Mouse (Mus musculus): Measurements from ENCODE around the gene Cdkal1.

The Cdkal1 gene

GRCm38 (mm10) chr13:29808383-29808782 lies 47.1 kb downstream of the Cdkal1 start:
- no peak for DNase-seq

- no peak for DNase-seq
Observed at GRCm38 (mm10) chr13:29807930-29808329, 47.5 kb downstream of the Cdkal1 start.

- DNase-seq, result no peak
Observed at GRCm38 (mm10) chr13:29806871-29807270, 48.6 kb downstream of the Cdkal1 start.

- DNase-seq, result no peak
Observed at GRCm38 (mm10) chr13:29805296-29805695, 50.2 kb downstream of the Cdkal1 start.

- DNase-seq, result no peak
Observed at GRCm38 (mm10) chr13:29804034-29804433, 51.4 kb downstream of the Cdkal1 start.

GRCm38 (mm10) chr13:29802699-29803098 lies 52.8 kb downstream of the Cdkal1 start:
- no peak for DNase-seq

GRCm38 (mm10) chr13:29800078-29800477 lies 55.4 kb downstream of the Cdkal1 start:
- no peak for DNase-seq

- peak; percentile 4 to 12 for DNase-seq
Observed at GRCm38 (mm10) chr13:29792112-29792511, 63.4 kb downstream of the Cdkal1 start.

- DNase-seq, result no peak
Observed at GRCm38 (mm10) chr13:29791439-29791838, 64.0 kb downstream of the Cdkal1 start.

- no peak for DNase-seq
Observed at GRCm38 (mm10) chr13:29786984-29787383, 68.5 kb downstream of the Cdkal1 start.

GRCm38 (mm10) chr13:29784894-29785293 lies 70.6 kb downstream of the Cdkal1 start:
- no peak for DNase-seq

GRCm38 (mm10) chr13:29781332-29781731 lies 74.1 kb downstream of the Cdkal1 start:
- no peak for DNase-seq

GRCm38 (mm10) chr13:29780713-29781112 lies 74.8 kb downstream of the Cdkal1 start:
- peak in 1 of 2 experiments; percentile 10 for DNase-seq

- DNase-seq, result no peak
Observed at GRCm38 (mm10) chr13:29779519-29779918, 76.0 kb downstream of the Cdkal1 start.

GRCm38 (mm10) chr13:29779116-29779515 lies 76.4 kb downstream of the Cdkal1 start:
- no peak for DNase-seq

GRCm38 (mm10) chr13:29778124-29778523 lies 77.3 kb downstream of the Cdkal1 start:
- no peak for DNase-seq

GRCm38 (mm10) chr13:29777225-29777624 lies 78.2 kb downstream of the Cdkal1 start:
- DNase-seq, result no peak

- DNase-seq, result no peak
Observed at GRCm38 (mm10) chr13:29775603-29776230, 79.8 kb downstream of the Cdkal1 start.

- DNase-seq, result no peak
Observed at GRCm38 (mm10) chr13:29773563-29773962, 81.9 kb downstream of the Cdkal1 start.

GRCm38 (mm10) chr13:29772970-29773369 lies 82.5 kb downstream of the Cdkal1 start:
- no peak for DNase-seq

GRCm38 (mm10) chr13:29769647-29770436 lies 85.6 kb downstream of the Cdkal1 start:
- DNase-seq, result peak in 1 of 2 experiments; percentile 17

- DNase-seq, result no peak
Observed at GRCm38 (mm10) chr13:29768104-29768503, 87.4 kb downstream of the Cdkal1 start.

- no peak for DNase-seq
Observed at GRCm38 (mm10) chr13:29767587-29767986, 87.9 kb downstream of the Cdkal1 start.

- DNase-seq, result no peak
Observed at GRCm38 (mm10) chr13:29766377-29766776, 89.1 kb downstream of the Cdkal1 start.

Data from thymus, postnatal 36 days (tissue).